Mouse (Mus musculus): Measurements from ENCODE around the gene Macrod1.

Macrod1 gene

DNA sequence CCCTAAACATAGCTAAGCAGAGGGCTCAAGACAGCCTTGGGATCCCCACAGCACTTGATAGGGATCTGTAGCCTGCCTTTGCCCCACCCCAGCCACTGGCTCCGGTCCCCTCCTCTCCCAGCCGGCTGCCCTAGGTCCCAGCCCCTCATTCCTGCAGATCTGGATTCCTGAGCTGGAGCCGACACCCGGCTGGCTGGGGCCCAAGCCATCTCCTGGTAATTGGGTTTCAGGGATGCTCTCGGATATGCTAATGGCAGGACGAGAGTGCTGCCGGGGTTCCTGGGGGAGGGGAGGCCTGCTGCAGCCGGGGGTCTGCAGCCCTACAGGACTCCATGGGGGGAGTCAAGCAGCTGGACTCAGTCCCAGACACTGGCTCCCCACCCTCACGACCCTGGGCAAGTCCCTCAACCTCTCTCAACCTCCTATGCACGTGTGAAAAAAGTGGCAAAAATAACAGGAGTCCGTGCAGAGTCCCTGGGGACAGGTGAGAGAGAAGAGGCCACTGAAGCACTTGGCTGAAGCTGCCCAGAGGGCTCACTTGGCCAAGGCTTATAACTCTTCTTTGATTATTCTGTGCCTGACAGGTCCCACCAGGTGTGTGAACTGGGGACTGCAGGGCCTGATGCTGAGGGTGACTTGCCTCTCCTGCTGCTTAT lies 119.6 kb downstream of the Macrod1 start:
- no peak for DNase-seq

DNA sequence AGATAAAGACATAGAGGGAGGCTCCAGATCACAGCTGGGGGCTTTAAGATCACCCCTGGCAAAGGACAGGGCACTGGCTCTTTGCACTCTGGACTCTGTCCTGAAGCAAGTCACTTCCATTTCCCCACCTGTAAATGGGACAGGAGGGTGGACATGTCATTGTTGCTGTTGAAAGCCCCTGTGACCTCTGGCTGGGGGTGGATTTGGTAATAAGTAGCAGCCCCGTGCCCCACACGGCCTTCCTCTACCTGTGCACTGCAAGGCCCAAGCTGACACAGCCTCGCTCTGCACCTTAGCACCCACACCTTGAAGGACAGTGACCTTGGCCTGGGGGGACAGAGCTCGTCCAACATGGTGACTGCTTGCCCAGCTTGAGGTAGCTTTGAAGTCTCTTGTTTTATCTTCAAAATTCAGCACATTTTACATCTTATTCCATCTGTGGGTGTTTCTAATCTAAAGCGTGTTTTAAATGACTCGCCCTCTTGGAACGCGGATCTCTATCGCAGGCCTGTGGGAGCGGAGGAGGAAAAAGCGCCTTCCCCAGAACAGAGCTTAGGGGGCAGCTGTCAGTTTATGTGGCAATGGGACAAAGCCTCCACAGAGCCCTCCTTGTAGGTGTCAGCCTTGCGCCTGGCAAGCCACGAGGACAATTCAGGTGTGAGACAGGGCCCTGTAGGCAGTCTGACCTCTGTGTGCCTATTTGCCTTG lies 121.3 kb downstream of the Macrod1 start:
- no peak for DNase-seq

DNA sequence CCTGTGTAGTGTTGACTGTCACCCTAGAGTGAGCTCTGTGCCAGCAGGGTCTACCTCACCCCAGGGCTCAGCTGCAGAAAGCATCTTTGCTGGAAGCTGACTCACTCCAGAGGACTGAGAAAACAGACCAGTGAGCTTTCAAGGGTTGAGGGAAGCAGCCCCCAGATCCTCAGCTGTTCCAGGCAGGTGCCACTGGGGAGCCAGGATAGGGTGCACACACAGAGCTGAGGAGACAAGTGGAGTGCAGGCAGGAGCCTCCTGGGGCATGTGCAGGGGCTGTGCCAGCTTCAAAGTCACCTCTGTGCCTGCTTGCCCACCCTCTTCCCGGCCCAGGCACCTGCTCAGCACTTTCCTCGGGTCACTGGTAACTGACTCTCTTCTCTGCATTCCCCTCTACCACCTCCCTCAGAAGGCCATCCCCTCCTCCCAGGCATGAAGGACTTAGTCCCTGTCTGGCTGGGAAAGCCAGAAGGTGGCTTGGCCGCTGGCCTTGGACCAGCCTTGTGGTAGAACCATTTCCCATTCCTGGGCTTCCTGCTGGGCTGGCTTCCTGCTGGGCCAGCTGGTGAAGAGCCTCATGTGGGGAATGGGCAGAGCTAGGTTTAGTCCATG lies 122.3 kb downstream of the Macrod1 start:
- no peak for DNase-seq

DNA sequence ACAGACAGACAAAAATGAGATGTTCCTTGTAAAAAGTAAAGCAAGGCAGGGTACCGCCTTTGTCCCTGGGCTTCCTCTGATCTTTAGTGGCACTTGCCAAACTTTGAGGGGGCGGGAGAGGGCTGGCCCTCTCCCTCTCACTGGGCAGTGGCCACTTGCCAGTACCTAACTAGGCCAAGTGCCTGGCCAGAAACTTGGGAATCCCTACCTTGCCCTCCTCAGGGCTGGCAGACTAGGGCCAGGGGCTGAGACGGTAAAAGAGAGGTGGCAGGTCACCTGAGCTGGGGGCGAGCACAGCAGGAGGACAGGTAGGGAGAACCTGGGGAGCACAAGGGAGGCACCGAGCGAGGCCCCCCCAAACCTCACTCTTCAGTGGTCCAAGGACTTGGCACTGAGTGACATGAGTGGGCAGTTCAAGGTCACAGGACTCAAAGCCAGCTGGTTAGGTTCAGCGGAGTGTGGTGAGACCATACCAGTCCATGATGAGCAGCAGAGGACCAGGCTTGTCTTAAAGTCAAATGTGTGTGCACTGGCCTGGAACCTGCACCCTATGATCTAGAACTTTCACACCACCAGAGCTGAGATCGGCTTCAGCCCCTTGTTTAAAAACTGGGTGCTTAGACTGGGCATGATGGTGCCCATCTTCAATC lies 124.3 kb downstream of the Macrod1 start:
- no peak for DNase-seq

DNA sequence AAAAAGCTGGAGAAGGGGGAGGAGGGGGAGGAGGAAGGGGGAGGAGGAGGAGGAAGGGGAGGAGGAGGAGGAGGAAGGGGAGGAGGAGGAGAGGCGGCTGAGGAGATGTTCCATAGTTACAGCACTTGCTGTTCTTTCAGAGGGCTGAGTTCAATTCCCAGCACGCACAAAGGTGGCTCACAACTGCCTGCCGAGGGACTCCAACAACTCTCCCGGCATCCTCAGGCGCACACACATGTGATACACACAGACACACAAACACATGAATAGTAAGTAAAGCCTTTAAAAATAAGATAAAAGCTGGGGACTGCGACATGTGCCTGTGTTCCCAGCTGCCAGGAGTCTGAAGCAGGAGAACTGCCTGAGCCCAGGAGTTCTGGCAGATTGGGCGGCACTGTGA lies 124.9 kb downstream of the Macrod1 start:
- no peak for DNase-seq

DNA sequence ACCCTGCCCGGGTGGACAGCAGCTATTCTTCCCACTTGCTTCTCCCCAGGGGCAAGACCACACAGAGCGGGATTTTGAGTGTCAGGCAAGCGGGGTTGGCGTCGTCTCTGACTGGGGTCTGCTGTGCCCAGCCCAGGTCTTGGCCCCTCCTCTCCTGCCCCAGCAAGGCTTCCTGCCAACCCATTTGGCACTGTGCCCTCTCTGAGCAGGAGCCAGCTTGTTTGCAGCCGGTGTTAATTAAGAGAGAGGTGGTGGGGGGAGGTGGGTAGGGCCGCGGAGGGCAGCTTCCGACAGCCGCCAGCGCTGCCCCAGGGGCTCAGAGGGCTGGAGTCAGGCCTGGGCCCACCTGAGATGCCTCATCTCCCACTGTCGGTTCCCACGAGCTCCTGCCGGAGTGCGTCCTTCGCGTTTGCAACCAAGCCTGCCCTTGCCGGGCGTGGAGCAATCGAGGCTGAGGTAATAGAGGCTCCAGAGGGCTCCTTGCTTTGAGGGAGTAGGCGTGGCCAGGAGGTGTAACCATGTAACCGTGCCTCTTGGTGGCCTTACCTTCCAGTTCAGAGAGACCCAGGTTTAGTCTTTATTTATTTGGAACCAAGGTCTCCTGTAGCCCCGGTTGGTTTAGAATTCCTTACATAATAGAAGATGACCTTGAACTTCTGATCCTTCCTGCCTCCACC lies 125.8 kb downstream of the Macrod1 start:
- DNase-seq = peak; percentile 73

DNA sequence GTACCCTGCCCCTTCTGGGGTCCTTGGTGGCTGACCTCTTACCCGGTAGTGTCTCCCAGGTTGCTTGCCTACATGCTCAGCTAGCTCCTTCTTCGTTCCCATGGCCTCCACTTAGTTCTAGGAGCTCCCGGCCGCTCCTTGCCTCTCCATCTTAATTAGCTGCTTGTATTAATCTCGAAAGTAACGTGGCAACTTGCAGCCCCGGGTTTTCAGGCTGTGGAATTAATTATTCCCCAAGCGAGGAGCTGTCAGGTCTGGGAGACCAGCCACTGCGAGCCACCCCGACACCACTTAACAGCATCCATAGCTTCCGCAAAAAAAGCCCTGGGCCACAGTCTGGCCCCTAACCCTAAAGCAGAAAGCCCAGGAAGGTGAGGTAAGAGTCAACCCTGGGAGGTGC lies 126.8 kb downstream of the Macrod1 start:
- DNase-seq = no peak

DNA sequence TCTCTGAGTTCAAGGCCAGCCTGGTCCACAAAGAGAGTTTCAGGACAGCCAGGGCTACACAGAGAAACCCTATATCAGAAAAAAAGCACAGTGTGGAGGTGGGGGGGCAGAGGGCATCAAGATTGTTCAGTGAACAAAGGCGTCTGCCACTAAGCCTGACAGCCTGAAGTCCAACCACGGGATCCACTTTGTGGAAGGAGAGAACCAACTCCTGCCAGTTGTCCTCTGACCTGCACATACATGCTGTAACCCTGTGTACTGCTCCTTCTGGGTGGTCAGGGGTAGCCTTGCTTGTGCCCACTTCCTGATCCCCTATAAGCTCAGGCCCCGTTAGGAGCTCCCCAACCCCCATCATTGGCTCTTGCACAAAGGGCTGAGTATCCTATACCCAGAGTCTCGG lies 128.4 kb downstream of the Macrod1 start:
- DNase-seq = no peak

DNA sequence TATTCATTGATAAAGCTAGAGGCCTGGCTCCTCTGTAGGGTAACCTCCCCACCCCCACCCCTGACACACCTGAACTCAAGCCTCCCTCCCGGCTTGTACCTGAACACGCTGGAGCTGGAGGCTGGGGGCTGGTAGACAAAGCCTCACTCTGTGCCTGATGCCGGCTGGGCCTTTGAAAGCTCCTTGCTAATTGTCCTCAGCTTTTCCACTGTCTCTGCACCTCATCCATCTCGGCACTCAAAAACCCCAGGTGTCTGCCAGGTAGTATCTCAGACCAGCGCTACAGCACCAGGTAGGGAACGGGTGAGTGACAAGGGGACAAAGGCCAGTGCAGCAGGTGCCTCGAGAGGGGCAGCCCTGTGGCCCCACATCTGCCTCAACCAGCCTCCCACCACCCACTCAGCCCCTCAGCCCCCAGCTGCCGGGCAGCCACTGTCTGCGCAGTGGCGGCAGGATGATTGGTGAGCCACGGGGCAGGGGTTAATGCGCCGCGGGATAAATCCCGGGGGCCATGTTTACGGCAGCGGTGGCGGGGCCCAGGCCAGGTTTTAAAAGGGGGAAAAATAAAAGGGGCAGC lies 129.2 kb downstream of the Macrod1 start:
- DNase-seq = no peak

DNA sequence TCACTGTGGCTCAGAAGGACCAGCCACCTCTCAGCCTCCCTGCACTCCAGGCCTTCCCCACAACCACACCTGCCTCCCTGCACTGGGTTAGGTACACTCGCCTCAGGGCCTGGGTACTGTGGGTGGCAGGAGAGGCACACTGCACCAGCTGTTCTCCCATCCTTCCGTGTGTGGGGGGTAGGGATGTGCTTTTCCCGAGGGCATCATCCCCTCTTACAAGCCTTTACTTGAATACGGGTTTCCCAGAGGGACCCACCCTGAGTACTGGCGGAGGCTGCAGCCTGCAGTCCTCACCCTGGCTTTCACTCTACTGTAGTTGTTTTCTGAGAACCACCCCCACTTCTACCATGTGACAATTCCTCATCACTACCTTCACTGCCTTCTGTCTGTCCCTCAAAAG lies 130.5 kb downstream of the Macrod1 start:
- DNase-seq = no peak

DNA sequence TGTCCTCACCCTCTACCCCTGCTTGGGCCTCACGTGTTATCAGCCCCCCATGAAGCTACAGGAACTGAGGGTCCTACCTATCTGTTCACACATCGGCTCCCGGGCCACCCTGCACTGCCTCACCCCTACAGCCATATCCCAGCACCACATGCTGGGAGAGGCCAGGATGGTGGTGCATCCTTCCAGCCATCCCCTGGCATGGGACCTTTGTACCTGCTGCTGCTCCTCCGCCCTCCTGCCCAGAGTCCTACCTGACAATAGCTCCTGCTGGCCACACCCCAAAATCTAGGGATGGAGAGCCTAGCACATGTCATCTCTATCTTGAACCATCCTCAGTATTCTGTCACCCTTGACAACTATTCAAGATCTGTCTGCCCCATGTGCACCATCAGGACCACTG lies 132.4 kb downstream of the Macrod1 start:
- DNase-seq = no peak

DNA sequence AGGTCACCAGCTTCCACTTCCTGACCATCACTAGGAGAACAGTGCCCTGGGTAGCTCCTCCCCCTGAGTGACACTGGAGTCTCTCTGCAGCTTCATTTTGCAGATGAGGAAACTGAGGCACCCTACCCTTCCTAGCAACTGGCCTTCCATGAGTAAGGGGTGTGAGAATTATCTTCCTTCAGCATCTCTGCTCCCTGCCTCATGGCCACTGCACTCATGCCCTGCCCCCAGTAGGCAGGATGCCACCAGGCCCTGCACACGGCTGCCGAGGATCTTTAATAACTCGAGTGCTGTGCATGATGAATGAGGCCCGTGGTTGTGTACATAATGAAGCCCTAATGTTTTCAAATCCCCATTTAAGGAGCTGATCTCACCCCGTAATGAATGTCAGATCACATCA lies 134.4 kb downstream of the Macrod1 start:
- no peak for DNase-seq

DNA sequence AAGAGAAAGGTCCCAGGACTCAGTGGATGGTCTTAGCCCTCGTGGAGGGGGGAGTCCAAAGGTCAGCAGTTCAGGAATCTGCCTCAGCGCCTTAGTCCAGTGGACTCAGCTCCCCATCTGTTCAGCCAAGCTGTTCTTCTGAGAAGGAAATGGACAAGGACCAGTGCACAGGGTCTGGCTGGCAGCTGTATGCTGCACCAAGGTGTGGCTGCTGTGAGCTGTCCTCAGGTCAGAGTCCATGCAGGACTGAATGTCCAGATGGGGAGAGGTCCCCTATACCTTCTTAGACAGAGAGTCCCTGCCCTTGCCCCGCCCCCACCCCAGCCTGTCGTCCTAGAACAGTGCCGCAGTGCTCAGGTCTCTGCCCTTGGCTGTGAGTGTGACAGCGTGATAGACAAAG lies 135.0 kb downstream of the Macrod1 start:
- no peak for DNase-seq

DNA sequence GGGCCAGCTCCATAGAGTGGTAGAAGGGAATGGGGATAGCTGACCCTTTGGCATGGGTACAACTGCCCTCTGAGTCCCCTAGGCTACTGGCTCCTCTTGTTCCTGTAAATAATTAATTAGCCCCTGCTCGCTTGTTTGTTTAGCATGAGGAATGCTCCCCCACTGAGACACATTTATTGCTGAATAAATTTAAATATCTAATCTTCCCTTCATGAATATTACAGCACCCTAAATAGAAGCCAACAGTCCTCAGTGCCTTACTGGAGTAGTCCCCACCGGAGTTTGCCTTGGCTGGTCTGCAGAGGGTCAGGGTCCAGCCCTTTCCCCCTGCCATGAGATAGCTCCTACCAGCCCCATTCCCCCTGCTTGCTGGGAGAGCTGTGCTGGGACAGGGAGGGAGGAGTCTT lies 136.0 kb downstream of the Macrod1 start:
- DNase-seq = no peak

DNA sequence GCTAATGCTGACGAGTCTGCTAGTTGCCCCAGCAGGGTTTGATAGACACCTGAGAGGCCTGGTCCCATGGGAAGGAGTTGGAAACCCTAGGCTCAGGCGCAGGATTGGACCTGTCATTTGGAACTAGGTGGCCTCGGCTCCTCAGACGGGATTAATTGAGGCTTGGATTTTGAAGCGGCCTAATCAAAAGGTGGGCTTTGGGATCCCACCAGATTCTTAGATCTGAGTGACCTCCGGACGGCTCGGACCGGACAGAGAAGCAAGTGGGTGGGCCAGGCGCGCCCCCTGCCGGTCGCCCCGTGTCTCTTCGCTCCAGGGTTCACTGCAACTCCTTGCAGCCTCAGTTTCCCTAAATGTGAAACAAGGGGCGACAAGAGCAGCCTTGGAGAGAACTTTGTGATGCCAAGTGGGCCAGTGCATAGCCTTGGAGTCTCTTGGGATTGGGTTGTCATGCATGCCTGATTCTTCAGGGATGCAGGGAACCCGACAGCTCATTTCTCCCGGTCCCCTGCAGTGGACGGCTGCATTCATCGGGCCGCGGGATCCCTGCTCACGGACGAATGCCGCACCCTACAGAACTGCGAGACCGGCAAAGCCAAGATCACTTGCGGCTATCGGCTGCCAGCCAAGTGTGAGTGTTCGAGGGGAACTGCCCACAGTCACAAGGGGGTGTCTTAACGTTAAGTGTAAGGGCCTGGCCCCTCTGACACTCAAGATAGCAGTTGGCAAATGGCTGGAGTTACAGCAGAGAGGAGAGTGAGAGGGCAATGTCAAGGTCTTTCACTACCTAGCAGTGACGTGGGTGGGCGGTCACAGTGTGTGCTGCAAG lies 139.5 kb downstream of the Macrod1 start:
- DNase-seq = peak; percentile 57

DNA sequence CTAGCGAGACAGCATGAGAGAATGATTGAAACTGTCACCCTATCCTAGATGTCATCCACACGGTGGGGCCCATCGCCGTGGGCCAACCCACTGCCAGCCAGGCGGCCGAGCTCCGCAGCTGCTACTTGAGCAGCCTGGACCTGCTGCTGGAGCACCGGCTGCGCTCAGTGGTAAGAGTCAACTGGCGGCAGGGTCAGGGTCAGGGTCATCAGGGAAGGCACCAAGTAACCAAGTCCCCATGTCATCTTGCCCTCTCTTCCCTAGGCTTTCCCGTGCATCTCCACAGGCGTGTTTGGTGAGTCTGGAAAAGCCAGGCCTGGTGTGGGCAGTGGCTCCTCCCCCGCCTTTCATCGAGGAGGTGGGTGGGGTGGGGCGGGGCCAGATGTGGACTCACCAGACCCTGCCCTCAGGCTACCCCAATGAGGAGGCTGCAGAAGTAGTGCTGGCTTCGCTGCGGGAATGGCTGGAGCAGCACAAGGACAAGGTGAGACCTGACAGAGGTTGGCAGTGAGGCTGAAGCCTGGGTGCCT lies 140.2 kb downstream of the Macrod1 start:
- DNase-seq = no peak

DNA sequence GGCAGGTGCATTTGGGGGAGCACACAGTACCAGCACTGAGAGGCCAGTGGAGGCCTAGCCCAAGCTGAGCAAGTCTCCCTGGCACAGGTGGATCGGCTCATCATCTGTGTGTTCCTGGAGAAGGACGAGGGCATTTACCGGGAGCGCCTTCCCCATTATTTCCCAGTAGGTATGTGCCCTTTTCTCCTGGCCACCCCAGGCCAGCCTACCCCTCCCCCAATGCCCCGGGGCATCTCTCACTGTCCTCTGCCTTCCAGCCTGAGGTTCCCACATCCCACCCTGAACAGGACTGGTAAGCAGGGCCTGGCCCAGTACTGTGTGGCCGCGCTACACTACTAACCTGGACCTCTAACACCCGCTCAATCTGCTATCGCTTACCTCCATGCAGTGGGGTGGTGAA lies 140.8 kb downstream of the Macrod1 start:
- no peak for DNase-seq

DNA sequence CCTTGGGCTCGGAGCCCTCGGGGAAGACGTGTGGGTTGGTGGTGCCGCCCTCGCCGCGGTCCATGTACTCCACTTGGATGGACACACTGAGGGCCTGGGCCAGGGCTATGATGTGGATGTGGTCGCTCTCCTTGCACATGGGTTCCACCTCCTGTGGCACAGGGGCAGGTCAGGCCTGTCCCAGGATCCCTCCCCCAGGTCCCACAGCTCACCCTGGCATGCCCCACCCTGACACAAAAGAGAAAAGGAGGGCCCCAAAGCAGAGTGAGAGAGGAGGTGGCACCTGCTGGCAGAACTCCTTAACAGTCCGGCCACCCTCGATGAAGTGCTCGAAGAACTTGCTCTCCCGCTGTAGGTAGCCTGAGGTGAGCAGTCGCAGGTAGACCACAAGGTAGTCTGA lies 142.5 kb downstream of the Macrod1 start:
- no peak for DNase-seq

DNA sequence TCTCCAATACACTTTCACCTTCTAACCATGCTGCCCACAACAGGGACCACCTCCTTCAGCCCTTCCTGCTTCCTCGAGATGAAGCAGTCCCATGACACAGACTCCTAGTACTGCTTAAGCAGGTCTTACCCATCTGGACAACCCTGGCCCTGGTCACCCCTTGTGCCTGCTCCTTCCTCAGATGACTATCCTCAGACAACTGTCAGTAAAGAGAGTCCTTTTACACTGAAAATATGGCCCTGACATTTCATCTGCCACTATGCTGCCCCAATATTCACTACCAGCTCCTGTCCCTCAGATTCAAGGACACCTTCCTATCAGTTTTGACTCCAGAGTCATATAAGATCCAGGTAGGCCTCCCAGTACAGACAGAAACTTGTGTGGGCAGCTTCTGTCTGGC lies 143.8 kb downstream of the Macrod1 start:
- no peak for DNase-seq

DNA sequence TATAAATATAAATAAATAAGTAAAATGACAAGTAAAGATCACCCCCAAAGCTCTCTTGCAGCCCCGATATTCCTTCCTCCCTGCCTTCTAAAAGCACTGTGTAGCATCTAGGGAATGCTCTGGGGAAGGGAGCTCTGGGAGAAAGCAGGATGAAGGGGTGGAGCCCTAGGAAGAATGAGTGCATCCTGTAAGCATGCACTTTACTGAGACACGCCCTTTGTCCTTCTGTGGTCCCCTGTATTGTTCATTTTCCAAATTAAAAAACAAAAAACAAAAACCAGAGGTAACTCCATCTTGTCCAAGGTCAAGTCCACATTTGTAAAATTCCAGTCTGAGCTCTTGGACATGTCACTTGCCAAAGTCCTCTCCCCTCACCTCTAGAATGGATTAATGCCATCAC lies 148.3 kb downstream of the Macrod1 start:
- DNase-seq = no peak

DNA sequence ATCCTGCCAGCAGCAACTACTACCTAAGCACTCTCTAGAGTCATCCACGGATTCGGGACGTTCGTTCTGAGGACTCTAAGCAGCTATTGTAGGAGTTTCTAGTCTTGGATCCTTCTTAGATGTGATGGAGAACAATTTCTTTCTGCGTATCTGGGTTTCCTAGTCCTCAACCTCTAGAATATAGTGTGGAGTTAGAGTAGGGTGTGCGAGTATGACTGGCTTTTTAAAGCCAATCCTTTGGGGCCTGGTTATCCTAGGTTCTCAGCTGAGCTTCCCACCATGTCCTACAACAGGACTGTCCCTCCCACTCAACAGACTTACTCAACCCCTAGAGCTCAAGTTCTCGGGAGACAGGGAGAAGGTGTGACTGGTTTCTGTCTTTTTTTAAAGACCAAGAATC lies 148.7 kb downstream of the Macrod1 start:
- DNase-seq = no peak
